Mouse (Mus musculus) lung, postnatal 10 days (tissue): ENCODE measurements around the gene Tmprss6.
A peak's percentile ranks its signal among the peaks of the same experiment; 100 is the strongest.

Experiments used
- DNase-seq: peaks from one replicate; pipeline ENCODE4 v3.0.0; 2021

Tmprss6 gene

GRCm38 (mm10) chr15:78481448-78482000, 13.1 kb upstream of the Tmprss6 start:
- peak; percentile 38 for DNase-seq

- no peak for DNase-seq
These were observed 12.6 kb upstream of the Tmprss6 start for GRCm38 (mm10) chr15:78480991-78481390.

- DNase-seq = no peak
These were observed 11.7 kb upstream of the Tmprss6 start for GRCm38 (mm10) chr15:78480111-78480510.

GRCm38 (mm10) chr15:78479470-78479869, 11.0 kb upstream of the Tmprss6 start:
- no peak for DNase-seq

GRCm38 (mm10) chr15:78478073-78478472, 9.6 kb upstream of the Tmprss6 start:
- DNase-seq = no peak

GRCm38 (mm10) chr15:78476878-78477277, 8.4 kb upstream of the Tmprss6 start:
- DNase-seq = no peak

- DNase-seq = no peak
These were observed 7.2 kb upstream of the Tmprss6 start for GRCm38 (mm10) chr15:78475604-78476031.

- DNase-seq = no peak
These were observed 5.0 kb upstream of the Tmprss6 start for GRCm38 (mm10) chr15:78473442-78473841.

- no peak for DNase-seq
These were observed 3.5 kb upstream of the Tmprss6 start for GRCm38 (mm10) chr15:78471902-78472301.

- DNase-seq = no peak
These were observed 2.3 kb upstream of the Tmprss6 start for GRCm38 (mm10) chr15:78470495-78471276.

GRCm38 (mm10) chr15:78467570-78467969, 864 bp downstream of the Tmprss6 start:
- DNase-seq = no peak

- DNase-seq = no peak
These were observed 1.6 kb downstream of the Tmprss6 start for GRCm38 (mm10) chr15:78466809-78467208.

- no peak for DNase-seq
These were observed 5.5 kb downstream of the Tmprss6 start for GRCm38 (mm10) chr15:78462981-78463380.

- DNase-seq = no peak
These were observed 11.2 kb downstream of the Tmprss6 start for GRCm38 (mm10) chr15:78457193-78457592.

GRCm38 (mm10) chr15:78456051-78456450, 12.4 kb downstream of the Tmprss6 start:
- no peak for DNase-seq

GRCm38 (mm10) chr15:78455168-78455567, 13.3 kb downstream of the Tmprss6 start:
- DNase-seq = no peak

GRCm38 (mm10) chr15:78452929-78453328, 15.5 kb downstream of the Tmprss6 start:
- no peak for DNase-seq

- no peak for DNase-seq
These were observed 17.2 kb downstream of the Tmprss6 start for GRCm38 (mm10) chr15:78451201-78451600.

GRCm38 (mm10) chr15:78450419-78450768, 18.0 kb downstream of the Tmprss6 start:
- DNase-seq = no peak

- peak; percentile 77 for DNase-seq
These were observed 18.6 kb downstream of the Tmprss6 start for GRCm38 (mm10) chr15:78449694-78450418.

GRCm38 (mm10) chr15:78449131-78449530, 19.3 kb downstream of the Tmprss6 start:
- no peak for DNase-seq

GRCm38 (mm10) chr15:78447746-78448535, 20.5 kb downstream of the Tmprss6 start:
- DNase-seq = peak; percentile 98

GRCm38 (mm10) chr15:78447121-78447520, 21.3 kb downstream of the Tmprss6 start:
- peak; percentile 43 for DNase-seq
